Mouse (Mus musculus) midbrain, embryonic 10.5 days (tissue): ENCODE data around the gene Pex10. TPM values are rescaled to one million over a fixed set of nuclear protein-coding genes. Genes with fewer than 3 reads are reported as not detected.

Experiments used
- DNase-seq: peaks from one replicate; pipeline ENCODE4 v3.0.0-alpha.2; 2017; ENCODE audit warnings: low spot score
- H3K27ac ChIP-seq: fragments of 300-500 bp; sonication (generic); replicated peaks from 2 replicates; pipeline ENCODE4 v1.5.1; 2016; ENCODE audit warnings: mild to moderate bottlenecking
- H3K27me3 ChIP-seq: fragments of 300-500 bp; sonication (generic); 2 replicates; pipeline ENCODE4 v1.6.1; 2016; ENCODE audit warnings: low read depth, mild to moderate bottlenecking; ENCODE audit not compliant: poor library complexity, severe bottlenecking
- H3K36me3 ChIP-seq: fragments of 300-500 bp; sonication (generic); 2 replicates; pipeline ENCODE4 v1.6.1; 2016; ENCODE audit warnings: mild to moderate bottlenecking, moderate library complexity
- H3K4me1 ChIP-seq: fragments of 300-500 bp; sonication (generic); 2 replicates; pipeline ENCODE4 v1.6.1; 2016
- H3K4me3 ChIP-seq: fragments of 300-500 bp; sonication (generic); 2 replicates; pipeline ENCODE4 v1.5.1; 2016; ENCODE audit warnings: mild to moderate bottlenecking, moderate library complexity
- H3K9me3 ChIP-seq: fragments of 300-500 bp; sonication (generic); replicated peaks from 2 replicates; pipeline ENCODE4 v1.6.1; 2016; ENCODE audit warnings: mild to moderate bottlenecking
- WGBS: fragments of 180-500 bp; shearing (Covaris S2); methylation state at CpG from one replicate; pipeline ENCODE4 v1.1.7; 2016; 5-methylcytosine and 5-hydroxymethylcytosine counted together
- polyA plus RNA-seq: library from polyadenylated mRNA; unstranded; fragments of >200 nt; fragmentation: Nextera tagmentation; extraction: Ambion mirVana; gene quantifications from 2 replicates; pipeline ENCODE4 v1.2.1, GENCODE M21; 2016

Pex10 gene
- polyA plus RNA-seq, 1 experiment from 2014 or later, result 21.1 TPM

GRCm38 (mm10) chr4:155034787-155035186 is 32.0 kb upstream of the Pex10 start:
- WGBS, result 63% methylated on average over 13 of the region's 13 CpGs
- Histone ChIP-seq H3K9me3 (no peaks in the 10 kb centered on the region), H3K27ac (peak overlapping the region; percentile 24; the same call in 1 of the 2 replicates), H3K4me1 (peaks cover 55% of the 10 kb centered on the region), H3K4me3 (no peak overlapping the region), H3K36me3 (no peaks in the 10 kb centered on the region), H3K27me3 (peaks cover 88% of the 10 kb centered on the region)
- DNase-seq, result no peak

GRCm38 (mm10) chr4:155040197-155040596 is 26.6 kb upstream of the Pex10 start:
- 16% methylated on average over 9 of the region's 9 CpGs for WGBS
- Histone ChIP-seq H3K4me3 (peak overlapping the region; percentile 27; the same call in 1 of the 2 replicates), H3K36me3 (no peaks in the 10 kb centered on the region), H3K27me3 (peaks cover 91% of the 10 kb centered on the region), H3K4me1 (peaks cover 38% of the 10 kb centered on the region), H3K27ac (peak overlapping the region; percentile 81), H3K9me3 (no peaks in the 10 kb centered on the region)
- DNase-seq, result peak; percentile 51

GRCm38 (mm10) chr4:155040696-155041095 is 26.1 kb upstream of the Pex10 start:
- peaks cover 91% of the 10 kb centered on the region for H3K27me3 ChIP-seq
- H3K9me3 ChIP-seq, result no peaks in the 10 kb centered on the region
- no peak for DNase-seq
- peaks cover 38% of the 10 kb centered on the region for H3K4me1 ChIP-seq
- H3K4me3 ChIP-seq, result peak overlapping the region; percentile 27; the same call in 1 of the 2 replicates
- 65% methylated on average over 6 of the region's 6 CpGs for WGBS
- no peaks in the 10 kb centered on the region for H3K36me3 ChIP-seq
- peak overlapping the region; percentile 81 for H3K27ac ChIP-seq

- H3K27ac ChIP-seq, result peak overlapping the region; percentile 72
- no peaks in the 10 kb centered on the region for H3K36me3 ChIP-seq
- WGBS, result 2% methylated on average over 65 of the region's 65 CpGs
- H3K4me1 ChIP-seq, result peaks cover 38% of the 10 kb centered on the region
- H3K4me3 ChIP-seq, result peak overlapping the region; percentile 64
- H3K27me3 ChIP-seq, result peaks cover 89% of the 10 kb centered on the region
- no peaks in the 10 kb centered on the region for H3K9me3 ChIP-seq
- peak; percentile 30 for DNase-seq
Measured at GRCm38 (mm10) chr4:155042606-155043288, 24.1 kb upstream of the Pex10 start.

GRCm38 (mm10) chr4:155043289-155043625 is 23.6 kb upstream of the Pex10 start:
- WGBS, result 1% methylated on average over 25 of the region's 25 CpGs
- H3K27ac ChIP-seq, result peak overlapping the region; percentile 72
- H3K36me3 ChIP-seq, result no peaks in the 10 kb centered on the region
- H3K9me3 ChIP-seq, result no peaks in the 10 kb centered on the region
- DNase-seq, result no peak
- H3K27me3 ChIP-seq, result peaks cover 86% of the 10 kb centered on the region
- H3K4me3 ChIP-seq, result peak overlapping the region; percentile 64
- peaks cover 38% of the 10 kb centered on the region for H3K4me1 ChIP-seq

- WGBS, result 89% methylated on average over 14 of the region's 14 CpGs
- Histone ChIP-seq H3K27me3 (peaks cover 60% of the 10 kb centered on the region), H3K36me3 (no peaks in the 10 kb centered on the region), H3K27ac (no peak overlapping the region), H3K4me3 (no peak overlapping the region), H3K4me1 (peaks cover 18% of the 10 kb centered on the region), H3K9me3 (no peaks in the 10 kb centered on the region)
- no peak for DNase-seq
Measured at GRCm38 (mm10) chr4:155046636-155047035, 20.2 kb upstream of the Pex10 start.

- H3K4me1 ChIP-seq, result peaks cover 9% of the 10 kb centered on the region; the same call in 1 of the 2 replicates
- no peak overlapping the region for H3K4me3 ChIP-seq
- H3K9me3 ChIP-seq, result no peaks in the 10 kb centered on the region
- H3K27ac ChIP-seq, result no peak overlapping the region
- WGBS, result 86% methylated on average over 7 of the region's 7 CpGs
- peaks cover 25% of the 10 kb centered on the region for H3K27me3 ChIP-seq
- H3K36me3 ChIP-seq, result no peaks in the 10 kb centered on the region
- DNase-seq, result no peak
Measured at GRCm38 (mm10) chr4:155050116-155050515, 16.7 kb upstream of the Pex10 start.

GRCm38 (mm10) chr4:155056724-155057123 is 10.1 kb upstream of the Pex10 start, which contains the start of gene Plch2:
Gene Plch2 (minus strand): TSS chr4:155056784.
- H3K27me3 ChIP-seq, result peaks cover 16% of the 10 kb centered on the region; the same call in 1 of the 2 replicates
- no peaks in the 10 kb centered on the region for H3K36me3 ChIP-seq
- no peak for DNase-seq
- peaks cover 36% of the 10 kb centered on the region for H3K4me1 ChIP-seq
- peak within 1 kb of the TSS; percentile 23; the same call in 1 of the 2 replicates for H3K27ac ChIP-seq
- 79% methylated on average over 10 of the region's 10 CpGs for WGBS
- no peaks in the 10 kb centered on the region for H3K9me3 ChIP-seq
- H3K4me3 ChIP-seq, result no peak within 1 kb of the TSS

- peaks cover 16% of the 10 kb centered on the region; the same call in 1 of the 2 replicates for H3K27me3 ChIP-seq
- WGBS, result 45% methylated on average over 10 of the region's 10 CpGs
- no peak overlapping the region for H3K27ac ChIP-seq
- DNase-seq, result no peak
- no peaks in the 10 kb centered on the region for H3K9me3 ChIP-seq
- H3K4me1 ChIP-seq, result peaks cover 38% of the 10 kb centered on the region
- H3K4me3 ChIP-seq, result no peak overlapping the region
- H3K36me3 ChIP-seq, result no peaks in the 10 kb centered on the region
Measured at GRCm38 (mm10) chr4:155058325-155058724, 8.5 kb upstream of the Pex10 start.

- H3K27ac ChIP-seq, result no peak overlapping the region; the same call in 1 of the 2 replicates
- no peaks in the 10 kb centered on the region for H3K27me3 ChIP-seq
- H3K4me1 ChIP-seq, result peaks cover 42% of the 10 kb centered on the region
- H3K9me3 ChIP-seq, result no peaks in the 10 kb centered on the region
- 50% methylated on average over 3 of the region's 3 CpGs for WGBS
- no peak for DNase-seq
- H3K36me3 ChIP-seq, result peaks cover 9% of the 10 kb centered on the region
- H3K4me3 ChIP-seq, result no peak overlapping the region
Measured at GRCm38 (mm10) chr4:155063895-155064294, 2.9 kb upstream of the Pex10 start.

- H3K36me3 ChIP-seq, result peaks cover 15% of the 10 kb centered on the region
- WGBS, result 63% methylated on average over 2 of the region's 2 CpGs
- no peak overlapping the region for H3K27ac ChIP-seq
- peaks cover 42% of the 10 kb centered on the region for H3K4me1 ChIP-seq
- no peaks in the 10 kb centered on the region for H3K27me3 ChIP-seq
- DNase-seq, result no peak
- no peak overlapping the region for H3K4me3 ChIP-seq
- H3K9me3 ChIP-seq, result no peaks in the 10 kb centered on the region
Measured at GRCm38 (mm10) chr4:155064474-155064873, 2.3 kb upstream of the Pex10 start.

GRCm38 (mm10) chr4:155065970-155066833 is 614 bp upstream of the Pex10 start:
- peaks cover 41% of the 10 kb centered on the region for H3K4me1 ChIP-seq
- DNase-seq, result peak; percentile 92

More at GRCm38 (mm10) chr4:155065970-155066833, 614 bp upstream of the Pex10 start:
- no peaks in the 10 kb centered on the region for H3K27me3 ChIP-seq
- peak overlapping the region; percentile 82 for H3K4me3 ChIP-seq
- WGBS, result 4% methylated on average over 15 of the region's 15 CpGs
- H3K27ac ChIP-seq, result peak overlapping the region; percentile 87
- peaks cover 32% of the 10 kb centered on the region for H3K36me3 ChIP-seq
- no peaks in the 10 kb centered on the region for H3K9me3 ChIP-seq
